Mouse (Mus musculus): ENCODE data around the gene Il12rb1. TPM values are rescaled to one million over a fixed set of nuclear protein-coding genes. Genes with fewer than 3 reads are reported as not detected.

The Il12rb1 gene
- polyA plus RNA-seq, 1 experiment, result 53.4 TPM

- no peak for DNase-seq
- H3K4me1 ChIP-seq (replicated peaks; ENCODE audit: control insufficient read depth, insufficient read depth, low read length), result peaks cover 17% of the 10 kb centered on the region
- TF ChIP-seq POLR2A (IDR thresholded peaks at IDR 0.05; ENCODE audit: control insufficient read depth, extremely low read depth, insufficient read depth, low read length, poor library complexity) (no peak), CTCF (IDR thresholded peaks at IDR 0.05; ENCODE audit: borderline replicate concordance, control insufficient read depth, extremely low read depth, insufficient read depth, low read length, poor library complexity) (no peak)
- no peaks in the 10 kb centered on the region for H3K27me3 ChIP-seq (ENCODE audit: control insufficient read depth, insufficient read depth, low read length)
- H3K4me3 ChIP-seq (ENCODE audit: control insufficient read depth, insufficient read depth, low read length), result no peak overlapping the region
- no peak overlapping the region for H3K27ac ChIP-seq (ENCODE audit: control insufficient read depth, insufficient read depth, low read length)
- no peaks in the 10 kb centered on the region for H3K36me3 ChIP-seq (ENCODE audit: control insufficient read depth, insufficient read depth, low read length)
- WGBS, result 97% methylated on average over 8 of the region's 8 CpGs
Measured at GRCm38 (mm10) chr8:70831517-70831916, 23.3 kb downstream of the Il12rb1 start.

DNA sequence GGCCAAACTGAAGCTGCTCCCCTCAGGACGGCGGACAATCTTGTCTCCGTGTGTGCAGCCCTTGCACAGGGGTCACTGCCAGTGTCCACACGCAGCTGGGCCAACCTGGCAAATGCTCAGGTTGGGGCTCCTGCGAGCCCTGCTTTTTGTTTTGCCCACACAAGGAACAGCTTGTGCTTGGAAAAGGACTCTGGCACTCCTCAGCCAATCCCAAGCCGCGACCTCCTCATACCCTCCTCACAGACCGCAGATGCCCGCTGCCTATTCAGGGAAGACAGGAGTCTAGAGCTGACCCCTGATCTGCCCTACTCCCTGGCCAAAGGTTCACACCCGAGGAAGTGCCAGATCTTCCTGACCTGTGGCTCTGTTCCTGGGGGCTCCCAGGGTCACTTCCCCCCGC, 24.1 kb downstream of the Il12rb1 start:
- H3K4me1 ChIP-seq (replicated peaks; ENCODE audit: control insufficient read depth, insufficient read depth, low read length), result peaks cover 17% of the 10 kb centered on the region
- no peaks in the 10 kb centered on the region for H3K36me3 ChIP-seq (ENCODE audit: control insufficient read depth, insufficient read depth, low read length)
- no peak overlapping the region for H3K27ac ChIP-seq (ENCODE audit: control insufficient read depth, insufficient read depth, low read length)
- 79% methylated on average over 11 of the region's 11 CpGs for WGBS
- no peak overlapping the region for H3K4me3 ChIP-seq (ENCODE audit: control insufficient read depth, insufficient read depth, low read length)
- TF ChIP-seq CTCF (IDR thresholded peaks at IDR 0.05; ENCODE audit: borderline replicate concordance, control insufficient read depth, extremely low read depth, insufficient read depth, low read length, poor library complexity) (no peak), POLR2A (IDR thresholded peaks at IDR 0.05; ENCODE audit: control insufficient read depth, extremely low read depth, insufficient read depth, low read length, poor library complexity) (no peak)
- H3K27me3 ChIP-seq (ENCODE audit: control insufficient read depth, insufficient read depth, low read length), result no peaks in the 10 kb centered on the region
- DNase-seq, result no peak

DNA sequence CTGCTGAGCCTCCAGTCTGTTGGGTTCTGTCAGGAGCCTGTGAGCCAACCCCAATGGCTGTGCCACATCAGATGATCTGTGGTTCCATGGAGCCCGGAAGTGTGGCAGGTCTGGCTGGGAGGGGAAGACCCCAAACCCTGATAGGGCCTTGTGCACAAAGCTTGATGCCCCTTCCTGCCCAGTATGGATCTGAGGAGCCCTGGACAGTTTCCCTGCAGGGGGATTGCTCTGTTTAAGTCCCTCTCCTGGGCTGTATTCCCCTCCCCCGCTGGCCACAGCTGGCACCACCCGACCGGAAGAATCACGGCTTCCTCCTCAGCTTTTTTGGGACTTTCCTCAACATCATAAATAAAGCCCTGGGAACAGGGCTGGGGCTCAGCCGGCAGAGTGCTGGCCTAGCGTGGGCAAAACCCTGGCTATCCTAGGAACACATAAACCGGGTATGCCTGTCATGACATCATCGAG, 24.8 kb downstream of the Il12rb1 start:
- H3K4me1 ChIP-seq (replicated peaks; ENCODE audit: control insufficient read depth, insufficient read depth, low read length), result peaks cover 17% of the 10 kb centered on the region
- DNase-seq, result no peak
- H3K27me3 ChIP-seq (ENCODE audit: control insufficient read depth, insufficient read depth, low read length), result no peaks in the 10 kb centered on the region
- H3K4me3 ChIP-seq (ENCODE audit: control insufficient read depth, insufficient read depth, low read length), result no peak overlapping the region
- H3K36me3 ChIP-seq (ENCODE audit: control insufficient read depth, insufficient read depth, low read length), result no peaks in the 10 kb centered on the region
- WGBS, result 19% methylated on average over 9 of the region's 9 CpGs
- TF ChIP-seq POLR2A (IDR thresholded peaks at IDR 0.05; ENCODE audit: control insufficient read depth, extremely low read depth, insufficient read depth, low read length, poor library complexity) (no peak), CTCF (IDR thresholded peaks at IDR 0.05; ENCODE audit: borderline replicate concordance, control insufficient read depth, extremely low read depth, insufficient read depth, low read length, poor library complexity) (no peak)
- no peak overlapping the region for H3K27ac ChIP-seq (ENCODE audit: control insufficient read depth, insufficient read depth, low read length)

DNA sequence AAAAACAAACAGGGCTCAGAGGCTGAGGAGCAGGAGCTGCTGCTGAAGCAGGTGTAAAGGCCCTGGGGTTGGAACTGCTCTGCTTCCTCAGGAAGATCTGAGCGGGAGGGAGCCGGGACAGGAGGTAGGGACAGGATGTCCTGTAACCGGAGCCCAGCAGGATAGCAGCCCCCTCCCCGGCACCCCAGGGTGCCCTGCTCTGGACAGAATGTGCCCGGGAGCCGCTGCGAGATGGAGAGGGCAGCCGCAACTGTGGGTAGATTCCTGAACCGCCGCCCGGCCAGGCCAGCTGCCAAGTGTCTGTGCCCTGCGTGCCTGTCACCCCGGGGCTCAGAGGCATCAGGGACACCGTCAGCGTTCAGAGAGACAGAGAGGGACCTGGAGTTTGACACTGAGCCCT, 25.3 kb downstream of the Il12rb1 start:
- Histone ChIP-seq H3K4me1 (replicated peaks; ENCODE audit: control insufficient read depth, insufficient read depth, low read length) (peaks cover 19% of the 10 kb centered on the region), H3K36me3 (ENCODE audit: control insufficient read depth, insufficient read depth, low read length) (no peaks in the 10 kb centered on the region), H3K27ac (ENCODE audit: control insufficient read depth, insufficient read depth, low read length) (no peak overlapping the region), H3K4me3 (ENCODE audit: control insufficient read depth, insufficient read depth, low read length) (no peak overlapping the region), H3K27me3 (ENCODE audit: control insufficient read depth, insufficient read depth, low read length) (no peaks in the 10 kb centered on the region)
- TF ChIP-seq CTCF (IDR thresholded peaks at IDR 0.05; ENCODE audit: borderline replicate concordance, control insufficient read depth, extremely low read depth, insufficient read depth, low read length, poor library complexity), result no peak
- TF ChIP-seq POLR2A (IDR thresholded peaks at IDR 0.05; ENCODE audit: control insufficient read depth, extremely low read depth, insufficient read depth, low read length, poor library complexity), result no peak
- 60% methylated on average over 15 of the region's 15 CpGs for WGBS
- no peak for DNase-seq

DNA sequence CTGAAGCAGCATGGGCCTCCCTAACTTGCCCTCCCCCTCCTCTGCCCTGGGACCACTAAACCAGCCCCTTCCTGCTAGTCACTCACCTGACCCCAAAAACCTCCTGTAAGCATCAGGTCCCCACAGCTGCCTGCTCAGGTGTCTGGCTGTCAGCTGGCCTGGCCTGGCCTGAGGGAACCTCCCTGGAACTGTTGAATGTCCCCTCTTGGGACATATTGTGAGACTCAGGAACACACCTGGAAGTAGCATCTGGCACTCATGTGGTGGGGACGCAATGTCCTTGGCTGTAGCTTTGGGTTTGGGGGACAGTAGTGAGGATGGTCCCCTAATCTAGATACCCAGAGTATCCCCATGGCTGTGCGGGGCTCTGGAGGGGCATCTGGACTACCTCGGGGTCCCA, 25.8 kb downstream of the Il12rb1 start:
- WGBS, result 96% methylated on average over 3 of the region's 3 CpGs
- Histone ChIP-seq H3K27me3 (ENCODE audit: control insufficient read depth, insufficient read depth, low read length) (no peaks in the 10 kb centered on the region), H3K4me1 (replicated peaks; ENCODE audit: control insufficient read depth, insufficient read depth, low read length) (peaks cover 23% of the 10 kb centered on the region), H3K36me3 (ENCODE audit: control insufficient read depth, insufficient read depth, low read length) (no peaks in the 10 kb centered on the region), H3K27ac (ENCODE audit: control insufficient read depth, insufficient read depth, low read length) (no peak overlapping the region), H3K4me3 (ENCODE audit: control insufficient read depth, insufficient read depth, low read length) (no peak overlapping the region)
- TF ChIP-seq POLR2A (IDR thresholded peaks at IDR 0.05; ENCODE audit: control insufficient read depth, extremely low read depth, insufficient read depth, low read length, poor library complexity), result no peak
- no peak for TF ChIP-seq CTCF (IDR thresholded peaks at IDR 0.05; ENCODE audit: borderline replicate concordance, control insufficient read depth, extremely low read depth, insufficient read depth, low read length, poor library complexity)
- no peak for DNase-seq

DNA sequence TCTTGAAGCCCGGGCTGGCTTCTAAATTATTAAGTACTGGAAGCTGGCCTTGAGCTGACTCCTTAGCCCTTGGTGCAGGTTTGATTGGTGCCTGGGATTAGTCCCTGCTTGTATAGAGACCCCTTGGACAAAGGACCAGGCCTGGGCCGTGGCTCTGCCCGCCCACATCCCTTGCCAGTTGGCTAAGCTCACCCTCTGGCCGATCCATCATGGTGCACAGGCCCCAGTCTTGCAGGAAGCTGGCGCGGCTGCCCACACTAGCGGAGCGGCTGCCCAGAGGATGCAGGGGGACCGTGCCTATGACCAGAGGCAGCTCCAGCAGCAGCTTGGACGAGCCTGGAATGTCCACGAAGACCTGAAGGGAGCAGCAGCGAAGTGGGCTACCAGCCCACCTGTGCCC, 28.4 kb downstream of the Il12rb1 start:
- no peak for TF ChIP-seq CTCF (IDR thresholded peaks at IDR 0.05; ENCODE audit: borderline replicate concordance, control insufficient read depth, extremely low read depth, insufficient read depth, low read length, poor library complexity)
- no peak for TF ChIP-seq POLR2A (IDR thresholded peaks at IDR 0.05; ENCODE audit: control insufficient read depth, extremely low read depth, insufficient read depth, low read length, poor library complexity)
- DNase-seq, result no peak
- 95% methylated on average over 12 of the region's 12 CpGs for WGBS
- no peak overlapping the region for H3K4me3 ChIP-seq (ENCODE audit: control insufficient read depth, insufficient read depth, low read length)
- H3K27ac ChIP-seq (ENCODE audit: control insufficient read depth, insufficient read depth, low read length), result no peak overlapping the region
- H3K4me1 ChIP-seq (replicated peaks; ENCODE audit: control insufficient read depth, insufficient read depth, low read length), result peaks cover 31% of the 10 kb centered on the region
- H3K27me3 ChIP-seq (ENCODE audit: control insufficient read depth, insufficient read depth, low read length), result no peaks in the 10 kb centered on the region
- no peaks in the 10 kb centered on the region for H3K36me3 ChIP-seq (ENCODE audit: control insufficient read depth, insufficient read depth, low read length)

Data from thymus, adult 2 months (tissue).